Mouse (Mus musculus) hindbrain, embryonic 16.5 days (tissue): Measurements from ENCODE around the gene Tjp3. TPM values are rescaled to one million over a fixed set of nuclear protein-coding genes. Genes with fewer than 3 reads are reported as not detected.

Experiments used
- ATAC-seq: fragments of 200-750 bp; cut with Nextera tagmentation; 2 replicates; pipeline ENCODE4 v1.8.0; 2017; ENCODE audit warnings: moderate TSS enrichment, moderate library complexity
- H3K27ac ChIP-seq: fragments of 300-500 bp; sonication (generic); 2 replicates; pipeline ENCODE4 v1.5.1; 2014; ENCODE audit warnings: low read depth, mild to moderate bottlenecking, control low read depth, low read length, moderate library complexity
- H3K27me3 ChIP-seq: fragments of 300-500 bp; sonication (generic); replicated peaks from 2 replicates; pipeline ENCODE4 v1.6.1; 2014; ENCODE audit warnings: low read length; ENCODE audit not compliant: control insufficient read depth, insufficient read depth
- H3K36me3 ChIP-seq: fragments of 300-500 bp; sonication (generic); 2 replicates; pipeline ENCODE4 v1.6.1; 2014; ENCODE audit warnings: mild to moderate bottlenecking, low read length, moderate library complexity, mixed read lengths; ENCODE audit not compliant: control insufficient read depth, insufficient read depth
- H3K4me1 ChIP-seq: fragments of 300-500 bp; sonication (generic); 2 replicates; pipeline ENCODE4 v1.6.1; 2014; ENCODE audit warnings: low read depth, low read length; ENCODE audit not compliant: control insufficient read depth, insufficient read depth
- H3K4me2 ChIP-seq: fragments of 300-500 bp; sonication (generic); 2 replicates; pipeline ENCODE4 v1.6.1; 2014; ENCODE audit warnings: mild to moderate bottlenecking, low read length, control low read depth, moderate library complexity
- H3K4me3 ChIP-seq: fragments of 300-500 bp; sonication (generic); 2 replicates; pipeline ENCODE4 v1.5.1; 2014; ENCODE audit warnings: mild to moderate bottlenecking, low read length, control low read depth, moderate library complexity
- H3K9ac ChIP-seq: fragments of 300-500 bp; sonication (generic); 2 replicates; pipeline ENCODE4 v1.6.1; 2014; ENCODE audit warnings: low read depth, mild to moderate bottlenecking, control low read depth, low read length, moderate library complexity
- H3K9me3 ChIP-seq: fragments of 300-500 bp; sonication (generic); 2 replicates; pipeline ENCODE4 v1.6.1; 2014; ENCODE audit warnings: mild to moderate bottlenecking, low read length, moderate library complexity; ENCODE audit not compliant: control insufficient read depth
- WGBS: fragments of 180-500 bp; shearing (Covaris S2); extraction: QIAGEN DNeasy Blood & Tissue Kit; methylation state at CpG from one replicate; pipeline ENCODE4 v1.1.7; 2014; 5-methylcytosine and 5-hydroxymethylcytosine counted together
- polyA plus RNA-seq: library from polyadenylated mRNA; unstranded; fragments of >200 nt; fragmentation: Nextera tagmentation; extraction: Ambion mirVana; gene quantifications from 2 replicates; pipeline ENCODE4 v1.2.1, GENCODE M21; 2015

Tjp3 gene
- polyA plus RNA-seq = 5.3 and 6.4 TPM in 2 replicates

GRCm38 (mm10) chr10:81291511-81292104 lies at the start of gene Tjp3:
TSS of gene Tjp3 (minus strand) at chr10:81291581.
- Histone ChIP-seq H3K27ac (no peak within 1 kb of the TSS), H3K4me2 (peak within 1 kb of the TSS; percentile 96; the same call in 1 of the 2 replicates), H3K4me1 (peaks cover 24% of the 10 kb centered on the region), H3K36me3 (no peaks in the 10 kb centered on the region), H3K9me3 (no peaks in the 10 kb centered on the region), H3K9ac (0 out of 2 replicates have a peak within 1 kb of the TSS, but pooled peaks have one; percentile 1), H3K27me3 (0 out of 2 replicates have a peak, but pooled peaks cover 4% of the 10 kb centered on the region), H3K4me3 (peak within 1 kb of the TSS; percentile 79; the same call in 1 of the 2 replicates)
- ATAC-seq = no peak
- 75% methylated on average over 9 of the region's 9 CpGs for WGBS

GRCm38 (mm10) chr10:81340551-81341332 lies 49.4 kb upstream of the Tjp3 start:
- H3K27ac ChIP-seq = no peak overlapping the region
- WGBS = 37% methylated on average over 17 of the region's 17 CpGs
- no peak for ATAC-seq

GRCm38 (mm10) chr10:81336558-81336957 lies 45.2 kb upstream of the Tjp3 start:
- no peak overlapping the region for H3K9ac ChIP-seq
- 88% methylated on average over 4 of the region's 4 CpGs for WGBS
- H3K27ac ChIP-seq = no peak overlapping the region
- no peak for ATAC-seq
- H3K4me1 ChIP-seq = no peaks in the 10 kb centered on the region; the same call in 1 of the 2 replicates
- H3K4me3 ChIP-seq = no peak overlapping the region
- peaks cover 20% of the 10 kb centered on the region for H3K27me3 ChIP-seq
- H3K9me3 ChIP-seq = no peaks in the 10 kb centered on the region
- no peak overlapping the region for H3K4me2 ChIP-seq
- H3K36me3 ChIP-seq = no peaks in the 10 kb centered on the region

More at GRCm38 (mm10) chr10:81340551-81341332, 49.4 kb upstream of the Tjp3 start:
- Histone ChIP-seq H3K9ac (no peak overlapping the region), H3K9me3 (no peaks in the 10 kb centered on the region), H3K4me1 (peaks cover 7% of the 10 kb centered on the region), H3K4me3 (no peak overlapping the region), H3K4me2 (no peak overlapping the region), H3K27me3 (peaks cover 40% of the 10 kb centered on the region), H3K36me3 (no peaks in the 10 kb centered on the region)

- Histone ChIP-seq H3K27me3 (peaks cover 12% of the 10 kb centered on the region), H3K4me2 (no peak overlapping the region), H3K9me3 (no peaks in the 10 kb centered on the region), H3K4me1 (no peaks in the 10 kb centered on the region; the same call in 1 of the 2 replicates), H3K27ac (0 out of 2 replicates have a peak overlapping the region, but pooled peaks have one; percentile 17), H3K4me3 (no peak overlapping the region), H3K9ac (no peak overlapping the region), H3K36me3 (no peaks in the 10 kb centered on the region)
- 35% methylated on average over 17 of the region's 19 CpGs for WGBS
- ATAC-seq = 0 out of 2 replicates have a peak, but pooled peaks have one; percentile 37
Observed at GRCm38 (mm10) chr10:81335393-81336340, 44.3 kb upstream of the Tjp3 start.

- ATAC-seq = no peak
- Histone ChIP-seq H3K4me3 (no peak overlapping the region), H3K27me3 (peaks cover 10% of the 10 kb centered on the region), H3K4me2 (no peak overlapping the region), H3K27ac (no peak overlapping the region), H3K9me3 (no peaks in the 10 kb centered on the region), H3K4me1 (no peaks in the 10 kb centered on the region; the same call in 1 of the 2 replicates), H3K9ac (no peak overlapping the region), H3K36me3 (no peaks in the 10 kb centered on the region)
- 58% methylated on average over 11 of the region's 11 CpGs for WGBS
Observed at GRCm38 (mm10) chr10:81334324-81334723, 42.9 kb upstream of the Tjp3 start.

GRCm38 (mm10) chr10:81332277-81332676 lies 40.9 kb upstream of the Tjp3 start:
- no peaks in the 10 kb centered on the region for H3K9me3 ChIP-seq
- no peak overlapping the region; the same call in 1 of the 2 replicates for H3K4me3 ChIP-seq
- WGBS = 14% methylated on average over 29 of the region's 29 CpGs
- H3K4me2 ChIP-seq = 0 out of 2 replicates have a peak overlapping the region, but pooled peaks have one; percentile 7
- H3K9ac ChIP-seq = no peak overlapping the region
- peaks cover 10% of the 10 kb centered on the region for H3K27me3 ChIP-seq
- ATAC-seq = no peak
- no peak overlapping the region for H3K27ac ChIP-seq
- no peaks in the 10 kb centered on the region; the same call in 1 of the 2 replicates for H3K4me1 ChIP-seq
- H3K36me3 ChIP-seq = no peaks in the 10 kb centered on the region

- 52% methylated on average over 4 of the region's 4 CpGs for WGBS
- Histone ChIP-seq H3K4me2 (no peak overlapping the region), H3K36me3 (peaks cover 19% of the 10 kb centered on the region), H3K27ac (no peak overlapping the region), H3K27me3 (peaks cover 10% of the 10 kb centered on the region), H3K4me1 (no peaks in the 10 kb centered on the region; the same call in 1 of the 2 replicates), H3K4me3 (no peak overlapping the region), H3K9me3 (no peaks in the 10 kb centered on the region), H3K9ac (no peak overlapping the region)
- ATAC-seq = no peak
Observed at GRCm38 (mm10) chr10:81330007-81330406, 38.6 kb upstream of the Tjp3 start.

GRCm38 (mm10) chr10:81329194-81329975 lies 38.0 kb upstream of the Tjp3 start:
- no peak overlapping the region for H3K4me2 ChIP-seq

More at GRCm38 (mm10) chr10:81329194-81329975, 38.0 kb upstream of the Tjp3 start:
- no peaks in the 10 kb centered on the region for H3K9me3 ChIP-seq
- WGBS = 74% methylated on average over 10 of the region's 10 CpGs
- H3K36me3 ChIP-seq = peaks cover 25% of the 10 kb centered on the region
- H3K9ac ChIP-seq = peak overlapping the region; percentile 22; the same call in 1 of the 2 replicates
- H3K4me1 ChIP-seq = no peaks in the 10 kb centered on the region
- no peak overlapping the region for H3K27ac ChIP-seq
- H3K27me3 ChIP-seq = peaks cover 10% of the 10 kb centered on the region
- H3K4me3 ChIP-seq = no peak overlapping the region
- ATAC-seq = no peak
